Mouse (Mus musculus) kidney, adult 2 months (tissue): ENCODE measurements at regions not wholly inside any gene's neighbourhood (a gene's known extent, or its start where the extent isn't known, plus 50 kb on each side); places are given as distances from the start of the nearest gene placed in this dataset.

ENCODE experiments used
- DNase-seq: peaks from one replicate; pipeline ENCODE4 v3.0.0; 2021
- H3K27ac ChIP-seq: fragments of 200-500 bp; 2 replicates; pipeline ENCODE4 v1.5.1; 2012; ENCODE audit warnings: low read depth, low read length, control low read depth, inconsistent platforms; ENCODE audit not compliant: insufficient read depth
- H3K27me3 ChIP-seq: fragments of 200-500 bp; replicated peaks from 2 replicates; pipeline ENCODE4 v1.6.1; 2012; ENCODE audit warnings: mild to moderate bottlenecking, moderate library complexity, low read length, inconsistent platforms; ENCODE audit not compliant: control insufficient read depth, insufficient read depth
- H3K36me3 ChIP-seq: fragments of 200-500 bp; 2 replicates; pipeline ENCODE4 v1.6.1; 2012; ENCODE audit warnings: mild to moderate bottlenecking, moderate library complexity, low read length, inconsistent platforms; ENCODE audit not compliant: control insufficient read depth, insufficient read depth
- H3K4me1 ChIP-seq: fragments of 200-500 bp; 2 replicates; pipeline ENCODE4 v1.6.1; 2011; ENCODE audit warnings: low read length; ENCODE audit not compliant: control insufficient read depth, insufficient read depth
- H3K4me3 ChIP-seq: fragments of 200-500 bp; 2 replicates; pipeline ENCODE4 v1.5.1; 2011; ENCODE audit warnings: mild to moderate bottlenecking, low read depth, low read length, control low read depth; ENCODE audit not compliant: insufficient read depth
- CTCF ChIP-seq: fragments of 200-500 bp; conservative IDR thresholded peaks from 2 replicates; pipeline ENCODE4 v1.5.1; 2011; ENCODE audit warnings: low read depth, mild to moderate bottlenecking, control low read depth, low read length, moderate library complexity, mixed read lengths; ENCODE audit not compliant: insufficient read depth, insufficient read length
- POLR2A ChIP-seq: fragments of 200-500 bp; IDR thresholded peaks from one replicate; pipeline ENCODE4 v1.6.1; 2011; ENCODE audit warnings: low read depth, low read length, control low read depth
- WGBS: fragments of 180-500 bp; shearing (Covaris S2); methylation state at CpG from one replicate; pipeline ENCODE4 v1.1.7; 2018; 5-methylcytosine and 5-hydroxymethylcytosine counted together

DNA sequence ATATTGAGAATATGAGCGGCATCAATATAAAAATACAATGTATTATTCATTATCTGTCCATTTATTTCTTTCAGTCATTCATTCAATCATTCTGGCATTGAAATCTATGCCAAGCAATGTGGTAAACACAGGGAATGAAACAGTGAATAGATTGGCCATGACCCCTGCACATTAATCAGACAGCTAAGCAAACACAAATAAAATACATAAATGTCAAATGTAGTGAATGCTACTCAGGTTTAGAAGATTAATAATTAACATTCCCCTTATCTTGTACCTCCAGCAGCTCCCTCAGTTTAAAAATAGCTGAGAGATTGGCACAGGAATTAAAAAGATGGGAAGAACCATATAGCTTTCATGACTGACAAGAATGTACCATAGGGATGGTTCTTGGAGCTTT is 77.0 kb upstream of the Dazl start:
- no peaks in the 10 kb centered on the region for H3K36me3 ChIP-seq
- no peak for TF ChIP-seq POLR2A
- TF ChIP-seq CTCF = no peak
- H3K27ac ChIP-seq = no peak overlapping the region
- WGBS = 96% methylated on average over 1 of the region's 1 CpGs
- H3K4me3 ChIP-seq = no peak overlapping the region
- DNase-seq = no peak
- no peaks in the 10 kb centered on the region for H3K27me3 ChIP-seq
- no peaks in the 10 kb centered on the region for H3K4me1 ChIP-seq

DNA sequence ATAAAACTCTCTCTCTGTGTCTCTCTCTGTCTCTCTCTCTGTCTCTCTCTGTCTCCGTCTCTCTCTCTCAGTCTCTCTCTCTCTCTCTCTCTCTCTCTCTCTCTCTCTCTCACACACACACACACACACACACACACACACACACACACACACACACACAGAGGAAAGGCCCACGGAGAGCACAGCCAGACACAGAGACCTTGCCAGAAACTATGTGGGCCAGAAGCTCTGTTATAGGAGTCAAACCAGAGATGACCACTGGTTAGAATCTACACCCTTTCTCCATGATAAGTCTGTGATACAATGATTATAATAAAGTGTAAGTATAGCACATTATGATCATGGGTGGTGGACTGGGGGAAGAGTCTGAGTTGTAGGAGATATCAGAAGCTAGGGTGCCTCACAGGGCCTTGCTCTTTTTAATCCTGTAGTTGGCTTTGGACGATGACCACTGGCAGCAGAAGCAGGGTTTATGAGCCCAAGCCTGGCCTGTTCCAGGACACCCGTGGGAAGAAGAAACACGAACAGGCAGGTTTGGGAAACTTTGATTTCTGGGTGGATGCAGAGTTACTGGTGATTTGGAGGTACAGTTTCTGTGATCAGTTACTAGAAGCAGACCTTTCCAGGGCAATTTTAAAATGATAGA is 80.2 kb upstream of the Dazl start:
- no peak for DNase-seq
- H3K27ac ChIP-seq = no peak overlapping the region
- 74% methylated on average over 5 of the region's 5 CpGs for WGBS

DNA sequence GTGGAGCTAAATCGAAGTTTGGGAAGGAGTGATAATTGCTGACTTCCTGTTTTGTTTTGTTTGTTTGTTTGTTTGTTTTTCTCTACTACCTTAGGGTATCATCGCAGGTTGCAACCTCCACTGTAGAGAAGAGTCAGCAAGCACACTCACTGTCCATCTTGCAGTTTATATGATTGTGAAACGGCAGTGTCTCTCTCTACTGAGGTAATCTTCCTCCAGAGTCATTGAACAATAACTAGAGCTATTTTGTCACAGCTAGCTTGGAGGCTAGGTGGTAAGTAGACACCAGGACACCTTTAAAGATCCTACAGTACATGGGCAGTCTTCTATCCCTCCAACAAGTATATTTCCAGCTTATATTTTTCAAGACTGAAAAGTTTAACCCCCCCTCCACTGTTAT is 82.0 kb upstream of the Dazl start:
- TF ChIP-seq POLR2A (no peak), CTCF (no peak)
- Histone ChIP-seq H3K4me3 (no peak overlapping the region), H3K27me3 (no peaks in the 10 kb centered on the region), H3K27ac (no peak overlapping the region), H3K36me3 (no peaks in the 10 kb centered on the region), H3K4me1 (no peaks in the 10 kb centered on the region)
- DNase-seq = no peak
- 74% methylated on average over 3 of the region's 3 CpGs for WGBS

More for the DNA sequence above, 80.2 kb upstream of the Dazl start:
- TF ChIP-seq CTCF = no peak
- TF ChIP-seq POLR2A = no peak
- Histone ChIP-seq H3K27me3 (no peaks in the 10 kb centered on the region), H3K36me3 (no peaks in the 10 kb centered on the region), H3K4me3 (no peak overlapping the region), H3K4me1 (no peaks in the 10 kb centered on the region)

- H3K27me3 ChIP-seq = no peaks in the 10 kb centered on the region
- TF ChIP-seq CTCF (no peak), POLR2A (no peak)
- H3K36me3 ChIP-seq = no peaks in the 10 kb centered on the region
- H3K4me3 ChIP-seq = no peak overlapping the region
- DNase-seq = no peak
- WGBS = 79% methylated on average over 8 of the region's 8 CpGs
- H3K27ac ChIP-seq = no peak overlapping the region
- H3K4me1 ChIP-seq = no peaks in the 10 kb centered on the region
These were observed 83.3 kb upstream of the Dazl start for GRCm38 (mm10) chr17:50376708-50377107.

DNA sequence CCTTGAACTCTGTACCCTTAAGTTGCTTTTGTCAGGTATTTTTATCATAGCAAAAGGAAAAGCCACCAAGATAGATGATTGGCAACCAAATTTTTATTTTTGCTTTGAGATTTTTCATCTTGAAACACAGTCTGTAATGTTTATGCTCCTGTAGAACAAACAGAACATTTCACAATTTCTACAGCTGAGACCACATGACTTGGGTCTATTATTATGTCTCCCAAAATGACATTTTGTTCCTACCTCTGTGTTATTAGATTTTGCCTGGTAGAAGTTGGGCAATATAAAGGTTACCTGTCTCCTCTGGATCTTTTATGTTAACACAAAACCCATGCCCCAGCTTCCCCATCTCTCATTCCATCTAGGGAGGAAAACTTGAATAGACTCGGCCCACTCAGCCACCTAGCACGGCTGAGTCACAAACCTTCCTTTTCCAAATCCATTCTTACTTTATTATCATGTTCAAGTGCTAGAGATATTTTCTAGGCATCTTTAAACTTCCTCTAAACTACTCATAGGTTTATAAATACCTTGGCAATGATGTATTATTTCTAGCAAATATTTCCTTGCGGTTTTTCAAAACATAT is 84.8 kb upstream of the Dazl start:
- Histone ChIP-seq H3K36me3 (no peaks in the 10 kb centered on the region), H3K4me3 (no peak overlapping the region), H3K27ac (no peak overlapping the region), H3K27me3 (no peaks in the 10 kb centered on the region), H3K4me1 (no peaks in the 10 kb centered on the region)
- no peak for TF ChIP-seq POLR2A
- TF ChIP-seq CTCF = no peak
- 87% methylated on average over 3 of the region's 3 CpGs for WGBS
- DNase-seq = no peak

DNA sequence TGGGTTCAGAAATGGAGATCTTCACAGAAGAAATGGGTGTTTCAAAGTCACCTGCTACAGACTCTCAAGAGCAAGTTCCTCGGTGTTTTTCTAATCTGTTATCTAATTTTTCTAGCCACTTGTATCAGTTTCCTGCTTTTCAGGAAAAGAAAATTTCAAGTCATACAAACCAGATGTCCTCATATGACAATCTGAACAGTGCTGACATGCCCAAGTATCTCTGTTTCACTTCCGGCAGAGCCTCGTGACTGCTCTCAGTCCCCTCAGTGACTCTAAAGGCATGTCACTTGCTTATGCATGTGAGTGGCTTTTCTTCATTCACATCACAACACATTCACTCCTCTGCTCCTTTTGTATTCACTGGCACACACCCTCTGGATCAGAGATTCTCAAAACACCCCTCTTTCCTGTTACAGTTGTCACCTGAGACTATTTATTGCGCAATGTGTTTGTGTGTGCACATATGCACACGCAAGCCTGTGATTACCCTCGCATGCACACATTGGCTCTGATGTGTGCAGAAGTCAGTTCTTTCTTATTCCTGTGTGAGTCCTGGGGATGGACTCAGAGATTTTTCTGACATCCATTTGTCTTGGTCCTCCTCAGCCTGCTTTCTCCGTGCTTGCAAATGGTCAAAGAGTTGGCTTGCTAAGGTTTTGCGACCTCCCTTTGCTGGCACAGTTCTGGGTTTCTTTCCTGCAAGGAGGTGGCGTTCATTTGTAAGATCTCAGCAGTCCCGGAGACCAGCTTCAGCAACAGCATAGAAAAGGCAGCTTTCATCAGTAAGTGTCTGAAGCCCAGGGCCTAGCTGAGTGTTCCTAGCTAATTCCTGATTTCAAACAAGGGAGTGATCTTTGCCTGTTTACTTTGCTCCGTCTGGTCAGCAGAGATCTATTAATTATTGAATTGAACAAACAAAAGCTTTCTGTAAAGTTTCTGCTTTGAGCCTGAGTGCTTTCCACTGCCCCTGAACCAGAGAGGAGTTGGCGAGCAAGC is 95.6 kb upstream of the Dazl start:
- Histone ChIP-seq H3K4me3 (no peak overlapping the region), H3K4me1 (no peaks in the 10 kb centered on the region), H3K27ac (no peak overlapping the region), H3K27me3 (no peaks in the 10 kb centered on the region), H3K36me3 (no peaks in the 10 kb centered on the region)
- DNase-seq = no peak
- WGBS = 71% methylated on average over 12 of the region's 12 CpGs
- TF ChIP-seq POLR2A (no peak), CTCF (no peak)

- Histone ChIP-seq H3K4me1 (no peaks in the 10 kb centered on the region), H3K27me3 (no peaks in the 10 kb centered on the region), H3K4me3 (no peak overlapping the region), H3K36me3 (no peaks in the 10 kb centered on the region), H3K27ac (no peak overlapping the region)
- DNase-seq = no peak
- no peak for TF ChIP-seq CTCF
- no peak for TF ChIP-seq POLR2A
- 87% methylated on average over 1 of the region's 1 CpGs for WGBS
These were observed 96.7 kb upstream of the Dazl start for GRCm38 (mm10) chr17:50390151-50390550.
